Mouse (Mus musculus) brain, adult 10 weeks (tissue): Measurements from ENCODE around the gene Mpc2. TPM values are rescaled to one million over a fixed set of nuclear protein-coding genes. Genes with fewer than 3 reads are reported as not detected.

ENCODE experiments used
- polyA plus RNA-seq: library from polyadenylated mRNA; stranded (reverse); fragments of 350-450 nt; fragmentation: Illumina TruSeq; extraction: RNeasy Lipid Tissue Mini Kit (QIAGEN cat#74804); gene quantifications from one replicate; pipeline ENCODE4 v1.2.3, GENCODE M21; 2015; ENCODE audit warnings: low read depth, low replicate concordance

The Mpc2 gene
- polyA plus RNA-seq: 238 TPM

GRCm38 (mm10) chr1:165460360-165460800 is at the start of gene Mpc2, which contains the start of gene Dcaf6:
Mpc2 (plus strand) TSS chr1:165460637.
Dcaf6 (minus strand) TSS chr1:165460475.

DNA sequence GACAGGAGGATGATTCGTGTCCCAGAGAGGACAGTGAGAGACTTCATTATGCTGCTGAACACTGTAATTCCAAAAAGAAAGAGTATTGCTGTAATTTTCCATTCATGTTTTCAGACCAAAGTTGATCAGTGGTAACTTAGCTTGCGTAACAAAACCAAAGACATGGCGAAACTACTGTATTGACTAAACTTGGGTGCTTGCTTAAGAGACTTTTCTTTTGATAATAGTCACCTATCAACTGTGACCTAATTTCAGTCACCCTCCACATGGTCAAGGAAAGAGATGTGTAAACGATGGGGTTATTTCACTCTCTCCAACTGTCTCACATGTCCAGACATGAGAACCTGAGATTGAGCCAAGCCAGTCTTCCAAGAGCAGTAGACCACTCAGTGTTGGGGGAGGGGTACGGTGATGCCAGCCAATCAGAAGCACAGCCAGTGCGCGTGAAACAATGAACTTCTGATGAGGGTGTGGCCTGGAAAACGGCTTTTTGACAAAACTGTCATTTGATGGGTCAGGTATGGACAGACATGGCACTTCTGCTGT is 24.3 kb downstream of the Mpc2 start, which contains the start of gene Adcy10:
Gene Adcy10 (plus strand): TSS at position 496 of the 546 bp plus-strand sequence.

Other genes with a start within 250 kb of the Mpc2 start
- 88.4 TPM for gene Tiprl, start 223.6 kb upstream of the Mpc2 start, polyA plus RNA-seq
- gene Gpr161, start 164.8 kb upstream of the Mpc2 start, polyA plus RNA-seq: 5.6 TPM
- gene Dcaf6, start 162 bp upstream of the Mpc2 start, polyA plus RNA-seq: 79.8 TPM
- 0.77 TPM for gene Adcy10, start 24.5 kb downstream of the Mpc2 start, polyA plus RNA-seq
- gene Mpzl1, start 173.9 kb downstream of the Mpc2 start, polyA plus RNA-seq: 31.8 TPM
- 7.3 TPM for gene Rcsd1, start 249.1 kb downstream of the Mpc2 start, polyA plus RNA-seq